Mouse (Mus musculus): Measurements from ENCODE around the gene Cacna1c.

The Cacna1c gene

GRCm38 (mm10) chr6:118845829-118846228 is 350.4 kb downstream of the Cacna1c start:
- DNase-seq (ENCODE audit: low read depth), result no peak

DNA sequence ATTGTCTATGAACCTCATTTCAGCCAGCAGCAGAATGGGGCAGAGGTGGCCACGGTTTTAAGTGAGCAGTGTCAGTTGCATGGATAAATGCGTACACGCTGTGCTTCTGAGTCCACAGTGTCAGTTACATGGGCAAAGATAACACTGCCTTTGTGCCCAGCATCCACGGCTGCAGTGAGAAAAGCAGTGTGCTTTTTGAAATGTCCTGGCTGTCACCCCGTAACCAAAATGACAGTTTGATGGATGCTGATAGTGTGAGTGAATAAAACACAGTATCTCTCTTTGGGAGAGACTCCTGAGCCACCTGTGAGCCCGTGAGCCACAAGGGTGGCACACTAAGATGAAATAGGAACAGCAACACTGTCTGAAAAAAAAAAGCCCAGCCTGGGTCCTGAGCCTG is 351.0 kb downstream of the Cacna1c start:
- DNase-seq (ENCODE audit: low read depth), result no peak

- DNase-seq (ENCODE audit: low read depth), result no peak
Measured at GRCm38 (mm10) chr6:118843566-118843965, 352.7 kb downstream of the Cacna1c start.

- no peak for DNase-seq (ENCODE audit: low read depth)
Measured at GRCm38 (mm10) chr6:118841892-118842291, 354.3 kb downstream of the Cacna1c start.

DNA sequence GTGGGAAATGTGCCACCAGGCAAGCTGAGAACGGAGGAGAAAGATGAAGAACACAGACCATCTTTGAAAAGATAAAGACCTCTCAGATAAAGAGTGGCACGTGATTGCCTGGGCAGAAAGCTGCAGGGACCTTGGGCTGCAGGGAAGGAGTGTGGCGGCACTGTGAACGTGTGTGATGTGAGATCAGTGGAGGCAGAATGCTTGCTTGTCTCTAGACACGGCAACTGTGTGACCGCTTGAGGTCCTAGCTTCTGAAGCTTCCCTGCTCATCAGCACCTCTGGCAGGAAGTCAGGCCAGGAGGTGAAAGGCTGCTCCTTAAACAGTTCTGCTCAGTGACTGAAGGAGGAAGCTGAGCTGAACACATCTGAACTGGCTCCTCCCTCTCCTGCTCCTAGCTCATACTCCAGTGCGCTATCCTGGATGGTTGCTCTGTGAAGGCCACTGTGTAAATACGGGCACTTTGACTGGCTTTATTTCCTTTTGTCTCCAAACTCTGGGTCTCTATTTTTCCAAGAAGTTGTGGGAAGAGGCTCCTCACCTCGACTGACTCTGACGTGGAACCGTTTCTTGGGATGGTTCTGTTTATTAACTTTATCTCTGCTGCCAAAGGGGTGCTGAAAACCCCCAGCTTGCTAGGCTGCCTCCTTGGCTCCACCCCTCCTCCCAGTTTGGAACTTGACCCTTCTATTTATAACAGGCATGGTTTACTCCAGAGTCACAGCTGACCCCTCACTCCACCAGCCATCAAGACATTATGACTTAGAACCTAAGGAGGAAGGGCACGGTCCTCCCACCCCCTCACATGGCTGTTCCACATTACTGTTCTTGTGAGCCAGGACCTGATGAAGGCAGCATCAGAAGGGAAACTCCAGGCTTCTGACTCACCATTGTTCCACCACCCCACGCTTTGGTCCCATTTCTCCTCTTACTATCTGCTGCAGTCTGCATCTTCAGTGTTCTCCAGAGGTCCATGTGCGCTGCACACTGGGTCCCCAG is 357.0 kb downstream of the Cacna1c start:
- no peak for DNase-seq (ENCODE audit: low read depth)

- no peak for DNase-seq (ENCODE audit: low read depth)
Measured at GRCm38 (mm10) chr6:118836693-118837092, 359.5 kb downstream of the Cacna1c start.

GRCm38 (mm10) chr6:118834046-118834445 is 362.2 kb downstream of the Cacna1c start:
- DNase-seq (ENCODE audit: low read depth), result no peak

DNA sequence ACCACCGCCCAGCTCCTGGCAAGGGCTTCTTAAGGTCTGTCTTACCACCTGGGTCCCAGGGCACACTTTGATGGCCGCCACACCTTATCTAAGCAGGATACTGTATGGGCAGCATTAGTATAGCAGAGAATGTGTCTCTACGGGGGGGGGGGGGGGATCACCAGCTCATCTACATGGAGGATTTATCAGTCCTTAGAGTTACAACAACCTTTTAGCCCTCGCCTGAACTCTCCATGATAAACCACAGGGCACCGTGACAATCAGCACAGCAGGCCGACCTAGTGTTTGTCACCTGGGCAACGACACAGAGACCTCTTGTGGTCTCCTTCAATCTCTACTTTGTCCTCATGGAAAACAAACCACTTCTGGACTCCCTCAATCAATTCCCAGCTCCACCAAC is 363.2 kb downstream of the Cacna1c start:
- no peak for DNase-seq (ENCODE audit: low read depth)

- no peak for DNase-seq (ENCODE audit: low read depth)
Measured at GRCm38 (mm10) chr6:118832616-118833015, 363.6 kb downstream of the Cacna1c start.

GRCm38 (mm10) chr6:118830851-118831250 is 365.4 kb downstream of the Cacna1c start:
- DNase-seq (ENCODE audit: low read depth), result no peak

GRCm38 (mm10) chr6:118828187-118828586 is 368.0 kb downstream of the Cacna1c start:
- DNase-seq (ENCODE audit: low read depth), result no peak

DNA sequence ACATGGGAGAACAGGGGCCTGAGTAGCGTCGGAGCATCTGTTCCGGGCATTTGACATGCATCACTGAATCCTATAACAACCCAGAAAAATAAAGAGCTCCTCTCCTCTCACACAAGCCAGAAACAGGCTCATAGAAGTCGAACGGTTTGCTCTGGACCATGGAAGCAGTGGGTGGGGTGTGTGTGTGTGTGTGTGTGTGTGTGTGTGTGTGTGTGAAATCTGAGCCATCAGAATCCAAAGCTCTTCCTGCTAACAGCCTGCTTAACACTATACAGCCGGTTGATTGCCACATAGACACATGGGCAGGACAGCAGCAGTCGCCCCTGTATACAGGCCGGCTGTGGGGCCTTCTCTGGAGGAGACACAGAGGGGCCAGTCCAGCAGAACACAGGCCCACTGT is 368.7 kb downstream of the Cacna1c start:
- no peak for DNase-seq (ENCODE audit: low read depth)

- DNase-seq (ENCODE audit: low read depth), result no peak
Measured at GRCm38 (mm10) chr6:118825400-118825871, 370.8 kb downstream of the Cacna1c start.

GRCm38 (mm10) chr6:118821536-118821935 is 374.7 kb downstream of the Cacna1c start:
- DNase-seq (ENCODE audit: low read depth), result no peak

DNA sequence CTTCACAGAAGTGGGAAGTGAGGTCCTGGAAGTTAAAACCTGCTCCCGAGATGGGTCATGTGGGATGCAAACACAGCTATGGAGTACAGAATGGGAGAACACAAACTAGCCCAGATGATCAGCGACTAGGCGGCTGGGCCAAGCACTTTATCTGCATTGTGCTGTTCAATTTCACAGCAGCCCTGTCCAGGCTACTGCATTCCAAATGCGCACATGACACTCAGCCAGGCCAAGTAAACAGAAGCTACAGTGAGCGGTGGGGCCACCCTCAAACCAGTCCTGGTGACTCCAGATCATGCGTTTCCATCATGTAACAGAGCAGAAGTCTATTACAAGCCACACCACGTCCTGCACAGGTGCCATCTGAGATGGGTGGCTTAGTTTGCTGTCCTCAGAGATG is 376.6 kb downstream of the Cacna1c start:
- no peak for DNase-seq (ENCODE audit: low read depth)

DNA sequence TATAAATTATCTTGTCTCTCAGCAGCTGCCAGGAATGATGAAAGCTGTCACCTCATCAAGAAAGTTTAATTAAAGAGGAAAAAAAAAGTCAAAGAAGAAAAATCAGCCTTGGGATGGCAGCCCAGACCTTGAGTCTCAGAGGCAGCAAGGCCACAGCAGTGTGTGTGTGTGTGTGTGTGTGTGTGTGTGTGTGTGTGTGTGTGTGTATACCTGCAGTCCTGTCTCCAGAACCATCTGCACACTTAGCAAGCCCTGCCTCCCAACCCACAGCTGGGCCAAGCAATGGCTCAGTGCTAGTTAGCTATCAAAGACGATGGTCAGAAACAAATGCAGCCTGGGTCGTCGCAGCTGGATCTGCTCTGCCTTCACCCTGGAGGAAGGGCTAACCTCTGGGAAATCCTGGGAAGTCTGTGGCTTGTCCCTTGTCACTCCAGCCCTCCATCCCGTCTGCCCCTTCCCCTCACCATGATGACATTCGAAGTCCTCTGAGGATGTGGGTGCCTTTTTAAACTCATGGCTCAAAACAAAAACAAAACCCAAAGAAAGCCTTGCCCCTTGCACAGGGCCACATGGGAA is 378.2 kb downstream of the Cacna1c start:
- DNase-seq (ENCODE audit: low read depth), result no peak

DNA sequence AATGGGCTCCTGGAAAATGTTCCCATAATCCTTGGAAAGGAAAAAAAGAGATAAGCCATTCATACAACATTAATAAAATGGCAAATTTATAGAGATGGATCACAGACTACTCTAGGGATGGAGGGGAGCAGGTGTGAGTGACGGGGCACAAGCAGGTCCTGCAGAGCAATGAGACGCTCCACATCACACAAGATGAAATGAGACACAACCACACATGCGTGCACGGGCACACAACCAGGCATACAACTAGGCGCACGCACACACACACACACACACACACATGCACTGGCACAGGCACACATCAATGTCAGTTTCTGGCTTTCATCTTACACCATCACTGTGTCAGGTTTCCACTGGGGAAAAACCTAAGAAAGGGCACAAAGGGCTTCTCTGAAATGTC is 380.0 kb downstream of the Cacna1c start:
- no peak for DNase-seq (ENCODE audit: low read depth)

DNA sequence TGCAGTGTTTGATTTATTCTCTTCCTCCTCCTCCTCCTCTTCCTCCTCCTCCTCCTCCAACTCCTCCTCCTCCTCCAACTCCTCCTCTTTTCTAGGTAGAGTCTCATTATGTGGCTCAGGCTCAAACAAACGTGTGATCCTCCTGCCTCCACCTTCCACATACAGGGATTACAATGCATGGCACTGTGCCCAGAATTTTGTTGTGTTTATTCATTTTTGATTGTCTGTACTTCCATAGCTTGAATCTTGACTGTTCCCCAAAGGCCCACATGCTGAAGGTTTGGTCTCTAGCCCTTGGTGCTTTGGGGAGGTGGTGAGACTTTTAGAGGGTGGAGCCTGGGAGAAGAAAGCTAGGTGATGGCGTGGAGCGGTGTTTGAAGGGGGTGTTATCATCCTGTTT is 383.7 kb downstream of the Cacna1c start:
- DNase-seq (ENCODE audit: low read depth), result no peak

DNA sequence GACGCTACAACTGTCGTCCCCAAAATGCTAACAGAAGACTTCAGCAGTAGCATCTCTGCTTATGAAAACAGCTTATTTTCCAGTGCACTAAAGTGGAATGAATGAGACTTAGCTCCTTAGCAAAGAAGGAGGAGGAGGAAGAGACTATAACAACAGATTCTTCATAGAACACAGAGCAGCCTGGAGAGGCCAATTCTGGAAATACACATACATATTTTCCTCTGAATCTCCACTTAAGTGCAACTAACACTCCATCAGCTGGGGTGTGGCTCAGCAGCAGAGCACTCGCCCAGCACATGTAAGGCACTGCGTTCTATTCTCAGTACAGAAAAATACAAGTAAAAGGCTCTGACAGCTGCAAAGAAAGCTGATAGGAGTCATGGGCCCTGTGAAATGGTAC is 384.2 kb downstream of the Cacna1c start:
- DNase-seq (ENCODE audit: low read depth), result no peak

DNA sequence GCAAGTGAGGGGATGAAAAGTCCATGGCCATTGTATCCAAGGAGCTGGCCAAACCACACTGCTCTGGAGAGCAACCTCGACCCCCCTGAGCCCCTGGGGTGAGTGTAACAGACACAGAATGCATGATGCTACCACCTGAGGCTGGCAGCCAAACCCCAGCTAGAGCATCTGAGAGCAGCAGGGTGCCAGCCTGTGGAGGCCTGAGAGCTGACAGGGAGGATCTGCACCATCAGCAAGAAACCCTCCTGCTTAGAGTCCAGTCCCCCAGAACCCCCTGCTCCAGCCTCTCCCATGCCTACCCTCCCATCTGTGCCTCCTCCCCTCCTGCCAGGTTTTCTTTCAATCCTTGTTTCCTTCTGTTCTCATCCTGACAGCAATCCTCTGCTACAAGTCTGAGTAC is 385.4 kb downstream of the Cacna1c start:
- DNase-seq (ENCODE audit: low read depth), result no peak

- DNase-seq (ENCODE audit: low read depth), result no peak
Measured at GRCm38 (mm10) chr6:118805139-118805538, 391.1 kb downstream of the Cacna1c start.

DNA sequence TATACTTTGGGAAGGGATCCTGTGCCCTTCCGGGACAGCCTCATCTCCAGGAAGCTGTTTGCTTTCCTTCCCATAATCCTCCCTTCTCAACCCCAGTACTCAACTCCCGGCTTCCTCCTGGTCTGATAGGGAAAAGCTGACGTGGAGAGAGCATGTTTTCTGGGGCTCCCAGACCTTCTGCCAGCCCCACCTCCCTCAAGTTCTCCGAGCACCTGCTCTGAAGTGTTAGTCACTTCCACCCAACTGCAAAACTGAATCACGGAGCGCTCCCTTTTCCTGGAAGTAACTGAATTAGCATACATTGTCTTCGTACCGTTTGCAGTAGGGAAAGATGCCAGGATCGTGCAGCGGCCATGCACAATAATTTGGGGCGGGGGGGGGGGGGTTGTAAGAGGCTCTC is 393.9 kb downstream of the Cacna1c start:
- no peak for DNase-seq (ENCODE audit: low read depth)

- DNase-seq (ENCODE audit: low read depth), result no peak
Measured at GRCm38 (mm10) chr6:118796393-118796792, 399.8 kb downstream of the Cacna1c start.

All from induced T-regulatory cell, adult 2 months (primary cell).